Comparison of ENCODE assay signal across 8 mouse cellular contexts in the genomic region with DNA sequence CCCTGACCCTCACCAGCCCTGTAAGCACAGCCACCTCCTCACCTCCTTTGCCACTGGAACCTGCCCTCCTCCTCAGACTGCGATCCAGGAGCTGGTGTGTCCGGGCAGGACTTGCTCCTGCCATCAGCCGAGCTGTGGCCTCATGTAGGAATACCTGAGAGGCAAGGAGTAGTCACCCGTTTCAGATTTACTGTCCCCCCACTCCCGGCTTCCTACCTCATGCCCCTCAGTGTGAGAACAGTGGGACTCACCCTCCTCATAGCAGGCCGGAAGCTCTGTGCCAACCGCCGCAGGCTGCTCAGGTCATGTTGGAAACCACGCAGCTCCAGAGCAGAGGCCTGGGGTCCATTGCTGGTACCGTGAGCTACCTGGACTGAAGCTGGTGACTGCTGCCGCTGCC. TPM values are rescaled to one million over a fixed set of nuclear protein-coding genes. Genes with fewer than 3 reads are reported as not detected.
DNase-seq lines count a peak whose midpoint lies in the region; ATAC-seq lines count a peak whose summit lies in the region.

No protein-coding gene starts in this region.

- no peak for ATAC-seq in liver, embryonic 15.5 days (ENCODE audit: insufficient read depth)
- ATAC-seq in liver, embryonic 11.5 days (replicated peaks; ENCODE audit: low FRiP score) = no peak
- ATAC-seq in forebrain, embryonic 13.5 days = peak; percentile 6; the same call in 1 of the 2 replicates
- ATAC-seq in intestine, embryonic 14.5 days (replicated peaks; ENCODE audit: low FRiP score, low TSS enrichment, low read depth) = no peak
- no peak for ATAC-seq in midbrain, embryonic 16.5 days

- no peak overlapping the region for H3K4me2 ChIP-seq in liver, embryonic 15.5 days
- no peak overlapping the region for H3K4me2 ChIP-seq in liver, embryonic 11.5 days
- H3K4me2 ChIP-seq in forebrain, embryonic 13.5 days = no peak overlapping the region; the same call in 1 of the 2 replicates
- no peak overlapping the region for H3K4me2 ChIP-seq in intestine, embryonic 14.5 days (ENCODE audit: low read length)
- no peak overlapping the region for H3K4me2 ChIP-seq in midbrain, embryonic 16.5 days (ENCODE audit: low read length)

- no peak for DNase-seq in liver, embryonic 11.5 days (ENCODE audit: low spot score)
- no peak for DNase-seq in intestine, embryonic 14.5 days (ENCODE audit: low spot score)
- no peak for DNase-seq in spleen, postnatal 36 days (ENCODE audit: low spot score in 2 of 2)
- no peak for DNase-seq in gastrocnemius, adult 18-20 months (ENCODE audit: low spot score)
- DNase-seq in MN1 (ENCODE audit: low spot score) = no peak

- no peak overlapping the region for H3K4me3 ChIP-seq in liver, embryonic 15.5 days (replicated peaks)
- H3K4me3 ChIP-seq in liver, embryonic 11.5 days (ENCODE audit: low read depth, low read length) = no peak overlapping the region
- H3K4me3 ChIP-seq in forebrain, embryonic 13.5 days = no peak overlapping the region
- no peak overlapping the region for H3K4me3 ChIP-seq in intestine, embryonic 14.5 days (ENCODE audit: low read depth, low read length)
- no peak overlapping the region for H3K4me3 ChIP-seq in midbrain, embryonic 16.5 days (ENCODE audit: low read depth, low read length)

- no peaks in the 10 kb centered on the region for H3K27me3 ChIP-seq in liver, embryonic 15.5 days
- no peaks in the 10 kb centered on the region for H3K27me3 ChIP-seq in liver, embryonic 11.5 days (replicated peaks; ENCODE audit: control insufficient read depth, insufficient read depth, low read length)
- no peaks in the 10 kb centered on the region for H3K27me3 ChIP-seq in forebrain, embryonic 13.5 days
- H3K27me3 ChIP-seq in intestine, embryonic 14.5 days (replicated peaks; ENCODE audit: control insufficient read depth, insufficient read depth, low read length) = no peaks in the 10 kb centered on the region
- H3K27me3 ChIP-seq in midbrain, embryonic 16.5 days (ENCODE audit: control insufficient read depth, insufficient read depth, low read depth, low read length) = no peaks in the 10 kb centered on the region

- 0 out of 2 replicates have a peak overlapping the region, but pooled peaks have one; percentile 19 for H3K27ac ChIP-seq in liver, embryonic 15.5 days (replicated peaks)
- no peak overlapping the region for H3K27ac ChIP-seq in liver, embryonic 11.5 days (ENCODE audit: low read depth, low read length)
- H3K27ac ChIP-seq in forebrain, embryonic 13.5 days = peak overlapping the region; percentile 84
- 0 out of 2 replicates have a peak overlapping the region, but pooled peaks have one; percentile 16 for H3K27ac ChIP-seq in intestine, embryonic 14.5 days (ENCODE audit: low read depth)
- peak overlapping the region; percentile 83 for H3K27ac ChIP-seq in midbrain, embryonic 16.5 days (ENCODE audit: low read length)

- H3K9ac ChIP-seq in liver, embryonic 15.5 days = no peak overlapping the region
- H3K9ac ChIP-seq in liver, embryonic 11.5 days (ENCODE audit: low read depth, low read length) = no peak overlapping the region
- peak overlapping the region; percentile 34; the same call in 1 of the 2 replicates for H3K9ac ChIP-seq in forebrain, embryonic 13.5 days
- no peak overlapping the region for H3K9ac ChIP-seq in intestine, embryonic 14.5 days (ENCODE audit: low read length)
- H3K9ac ChIP-seq in midbrain, embryonic 16.5 days (ENCODE audit: low read depth, low read length) = peak overlapping the region; percentile 63; the same call in 1 of the 2 replicates

- H3K9me3 ChIP-seq in liver, embryonic 15.5 days (replicated peaks) = no peaks in the 10 kb centered on the region
- H3K9me3 ChIP-seq in liver, embryonic 11.5 days (ENCODE audit: control insufficient read depth, low read length) = no peaks in the 10 kb centered on the region
- H3K9me3 ChIP-seq in forebrain, embryonic 13.5 days (replicated peaks) = no peaks in the 10 kb centered on the region
- H3K9me3 ChIP-seq in intestine, embryonic 14.5 days (ENCODE audit: control insufficient read depth, low read length) = no peaks in the 10 kb centered on the region
- no peaks in the 10 kb centered on the region for H3K9me3 ChIP-seq in midbrain, embryonic 16.5 days (replicated peaks; ENCODE audit: control insufficient read depth, low read length, poor library complexity, severe bottlenecking)

- peaks cover 82% of the 10 kb centered on the region for H3K36me3 ChIP-seq in liver, embryonic 15.5 days (replicated peaks)
- peaks cover 69% of the 10 kb centered on the region for H3K36me3 ChIP-seq in liver, embryonic 11.5 days (ENCODE audit: control insufficient read depth, insufficient read depth, low read length)
- H3K36me3 ChIP-seq in forebrain, embryonic 13.5 days (ENCODE audit: poor library complexity, severe bottlenecking) = peaks cover 95% of the 10 kb centered on the region
- peaks cover 90% of the 10 kb centered on the region for H3K36me3 ChIP-seq in intestine, embryonic 14.5 days (ENCODE audit: control insufficient read depth, insufficient read depth, low read length)
- H3K36me3 ChIP-seq in midbrain, embryonic 16.5 days (ENCODE audit: control insufficient read depth, insufficient read depth, low read length) = peaks cover 23% of the 10 kb centered on the region

- 84% methylated on average over 11 of the region's 11 CpGs for WGBS in liver, embryonic 15.5 days (ENCODE audit: insufficient replicate concordance)
- 90% methylated on average over 11 of the region's 11 CpGs for WGBS in liver, embryonic 11.5 days
- 92% methylated on average over 11 of the region's 11 CpGs for WGBS in forebrain, embryonic 13.5 days
- WGBS in intestine, embryonic 14.5 days = 87% methylated on average over 11 of the region's 11 CpGs
- 88% methylated on average over 11 of the region's 11 CpGs for WGBS in midbrain, embryonic 16.5 days

- peaks cover 34% of the 10 kb centered on the region for H3K4me1 ChIP-seq in liver, embryonic 15.5 days (replicated peaks)
- H3K4me1 ChIP-seq in liver, embryonic 11.5 days (replicated peaks; ENCODE audit: control insufficient read depth, insufficient read depth, low read length) = peaks cover under 1% of the 10 kb centered on the region
- peaks cover 17% of the 10 kb centered on the region for H3K4me1 ChIP-seq in forebrain, embryonic 13.5 days
- no peaks in the 10 kb centered on the region; the same call in 1 of the 2 replicates for H3K4me1 ChIP-seq in intestine, embryonic 14.5 days (replicated peaks; ENCODE audit: control insufficient read depth, insufficient read depth, low read length)
- peaks cover 20% of the 10 kb centered on the region for H3K4me1 ChIP-seq in midbrain, embryonic 16.5 days (ENCODE audit: control insufficient read depth, insufficient read depth, low read length)

RNA-seq across cellular contexts. Expression of a gene that starts 22.0 kb away (rescaled TPM):
- 53.5 and 60.6 TPM in 2 replicates for polyA plus RNA-seq in liver, embryonic 15.5 days (2015; fragmentation: Nextera tagmentation; extraction: Ambion mirVana)
- polyA plus RNA-seq in liver, embryonic 11.5 days (2014; fragmentation: Nextera tagmentation; extraction: Ambion mirVana) = 78.2 and 78.7 TPM in 2 replicates
- polyA plus RNA-seq in forebrain, embryonic 13.5 days (2015; fragmentation: Nextera tagmentation; extraction: Ambion mirVana) = 52.1 and 56.7 TPM in 2 replicates
- polyA plus RNA-seq in intestine, embryonic 14.5 days (2014; fragmentation: Nextera tagmentation; extraction: Ambion mirVana) = 85.0 and 97.7 TPM in 2 replicates
- 31.9 and 34.1 TPM in 2 replicates for polyA plus RNA-seq in midbrain, embryonic 16.5 days (2015; fragmentation: Nextera tagmentation; extraction: Ambion mirVana)
- total RNA-seq in gastrocnemius, adult 18-20 months (2021) = 10 to 100 TPM; 32.4 to 35.9 TPM

Comparison
In these comparisons a context has a peak if more than half of its experiments do, and no peak if none do; other contexts are left out.
1. H3K9ac ChIP-seq: peak in forebrain, embryonic 13.5 days (single experiment) and midbrain, embryonic 16.5 days (single experiment); none in liver, embryonic 15.5 days (single experiment), liver, embryonic 11.5 days (single experiment) and intestine, embryonic 14.5 days (single experiment).